Mouse (Mus musculus): ENCODE measurements around the gene Noxo1.
"Not testable (repeated sequence)": the region's sequence is repeated elsewhere in the genome, so short reads cannot be mapped to it uniquely, and the experiment has no call there.

The Noxo1 gene

DNA sequence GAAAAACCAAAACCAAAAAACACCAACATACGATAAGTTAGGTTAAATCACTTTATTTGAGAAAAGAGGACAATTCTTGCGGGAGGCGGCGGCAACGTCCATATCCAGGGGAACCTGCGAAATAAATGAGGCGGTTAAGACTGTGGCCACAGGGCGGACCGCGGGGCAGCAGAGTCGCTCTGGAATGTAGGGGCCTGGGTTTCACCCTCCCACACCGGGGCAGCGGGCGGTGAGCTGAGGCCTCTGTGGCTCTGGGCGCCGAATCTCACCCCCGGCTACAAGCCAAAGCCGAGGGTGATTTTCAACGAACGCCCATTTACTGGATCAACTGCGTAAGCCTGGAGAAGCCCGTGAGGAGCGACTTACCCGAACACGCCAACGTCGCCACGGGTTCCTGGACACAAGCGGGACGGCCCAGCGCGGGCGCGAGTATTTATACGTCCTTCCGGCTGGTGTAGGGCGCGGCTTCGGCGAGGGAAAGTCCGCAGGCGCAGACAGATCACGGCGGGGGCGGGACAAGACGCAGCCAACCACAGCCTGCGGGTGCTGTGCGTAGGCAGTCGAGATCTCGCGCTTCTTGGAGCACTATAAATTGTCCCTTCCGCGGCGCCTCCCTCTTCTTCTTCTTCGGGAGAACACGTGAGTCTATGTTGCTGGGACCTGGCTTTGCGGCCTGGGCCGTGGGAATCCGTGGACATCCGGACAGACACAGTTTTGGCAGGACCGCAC lies 23.6 kb downstream of the Noxo1 start:
- DNase-seq (ENCODE audit: extremely low read depth, low read depth) = peak; percentile 89

GRCm38 (mm10) chr17:24720616-24721015 lies 24.6 kb downstream of the Noxo1 start:
- DNase-seq (ENCODE audit: extremely low read depth, low read depth) = not testable (repeated sequence)

- not testable (repeated sequence) for DNase-seq (ENCODE audit: extremely low read depth, low read depth)
Observed at GRCm38 (mm10) chr17:24721383-24721955, 25.4 kb downstream of the Noxo1 start.

DNA sequence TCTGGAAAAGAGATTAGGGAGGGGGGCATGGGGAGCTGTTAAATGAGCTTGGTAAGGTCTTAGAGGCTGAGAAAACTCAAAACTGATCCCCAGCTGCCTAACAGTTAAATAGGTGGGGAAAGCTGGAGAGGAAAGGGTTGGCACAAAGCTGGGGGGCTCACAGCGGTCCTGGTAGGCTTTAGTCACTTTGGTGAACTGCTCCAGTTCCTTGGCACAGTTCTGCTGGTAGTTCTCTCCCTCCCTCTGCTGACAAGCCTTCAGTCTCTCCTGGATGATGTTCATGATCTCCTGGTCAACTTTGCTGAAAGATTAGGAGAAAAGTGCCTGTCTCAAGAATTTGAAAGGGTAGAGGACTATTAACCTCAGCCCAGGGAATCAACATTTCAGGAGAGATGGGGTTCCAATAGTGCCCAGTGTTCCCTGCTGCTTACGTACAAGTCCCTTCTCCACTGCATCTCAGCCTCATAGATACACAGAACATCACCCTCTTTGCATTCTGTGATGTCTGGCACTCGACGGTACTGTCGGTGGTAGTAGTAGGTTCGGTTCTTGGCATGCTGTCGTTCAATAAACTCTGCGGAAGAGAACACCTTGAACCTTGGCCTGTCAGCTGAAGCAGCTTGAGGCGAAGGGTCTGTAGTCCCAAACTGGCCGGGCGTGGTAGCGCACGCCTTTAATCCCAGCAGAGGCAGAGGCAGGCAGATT lies 26.3 kb downstream of the Noxo1 start:
- no peak for DNase-seq (ENCODE audit: extremely low read depth, low read depth)

- no peak for DNase-seq (ENCODE audit: extremely low read depth, low read depth)
Observed at GRCm38 (mm10) chr17:24723122-24723880, 27.3 kb downstream of the Noxo1 start.

DNA sequence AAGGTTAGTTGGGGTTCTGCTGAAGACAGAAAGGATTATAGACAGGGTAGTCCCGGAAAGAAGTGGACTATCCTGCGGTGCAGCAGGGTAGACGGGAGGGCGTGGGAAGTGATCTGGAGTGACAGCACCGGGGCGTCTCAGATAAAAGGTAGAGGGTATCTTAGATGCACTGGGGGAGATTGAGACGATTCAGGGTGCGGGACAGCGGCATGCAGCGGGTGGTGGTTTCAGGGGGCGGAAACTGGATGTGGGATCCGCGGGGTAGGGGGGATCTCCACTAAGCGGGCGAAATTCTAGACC lies 27.8 kb downstream of the Noxo1 start:
- DNase-seq (ENCODE audit: extremely low read depth, low read depth) = no peak

DNA sequence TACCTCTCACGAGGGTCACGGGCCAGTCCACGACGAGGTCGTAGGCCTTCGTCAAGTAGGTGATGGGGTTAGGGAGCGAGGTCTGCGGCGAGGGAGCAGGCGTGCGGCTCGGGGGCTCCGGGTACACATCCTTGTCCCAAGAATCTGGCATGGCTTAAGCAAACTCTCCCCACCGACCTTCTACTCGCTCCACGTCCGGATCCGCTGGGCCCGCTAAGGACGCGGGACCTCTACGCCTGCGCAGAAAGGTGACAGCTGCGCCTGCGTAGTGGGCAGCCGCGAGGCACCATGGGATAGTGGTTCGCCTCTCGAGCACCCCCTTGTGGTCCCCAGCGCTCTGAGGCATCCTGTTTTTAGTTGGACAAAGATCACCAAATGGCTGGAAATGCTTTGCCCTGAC lies 28.1 kb downstream of the Noxo1 start, which contains the start of gene Ndufb10:
Gene Ndufb10, minus strand, starts transcription at position 295 of the 400 bp plus-strand sequence.
- peak; percentile 73 for DNase-seq (ENCODE audit: extremely low read depth, low read depth)

GRCm38 (mm10) chr17:24725637-24726390 lies 29.8 kb downstream of the Noxo1 start:
- DNase-seq (ENCODE audit: extremely low read depth, low read depth) = no peak

GRCm38 (mm10) chr17:24727618-24728017 lies 31.6 kb downstream of the Noxo1 start, which contains the start of gene Rpl3l:
Gene Rpl3l, plus strand, starts transcription at chr17:24727820.
- no peak for DNase-seq (ENCODE audit: extremely low read depth, low read depth)

- DNase-seq (ENCODE audit: extremely low read depth, low read depth) = no peak
Observed at GRCm38 (mm10) chr17:24728184-24728583, 32.1 kb downstream of the Noxo1 start.

GRCm38 (mm10) chr17:24729067-24729466 lies 33.0 kb downstream of the Noxo1 start:
- no peak for DNase-seq (ENCODE audit: extremely low read depth, low read depth)

DNA sequence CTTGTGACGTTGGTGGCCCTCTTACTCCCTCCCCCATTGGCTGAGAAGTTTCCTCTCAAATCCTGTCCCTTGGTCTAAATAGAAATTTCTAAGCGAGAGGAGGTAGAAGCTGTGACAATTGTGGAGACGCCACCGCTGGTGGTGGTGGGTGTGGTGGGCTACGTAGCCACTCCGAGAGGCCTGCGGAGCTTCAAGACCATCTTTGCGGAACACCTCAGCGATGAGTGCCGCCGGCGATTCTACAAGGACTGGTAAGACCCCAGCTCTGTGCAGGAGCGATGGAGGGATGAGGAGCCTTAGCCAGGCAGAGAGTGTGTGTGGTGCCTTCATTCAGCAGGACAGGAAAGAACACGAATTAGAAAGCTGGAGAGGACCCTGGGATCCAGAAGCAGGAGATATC lies 34.8 kb downstream of the Noxo1 start:
- no peak for DNase-seq (ENCODE audit: extremely low read depth, low read depth)

DNA sequence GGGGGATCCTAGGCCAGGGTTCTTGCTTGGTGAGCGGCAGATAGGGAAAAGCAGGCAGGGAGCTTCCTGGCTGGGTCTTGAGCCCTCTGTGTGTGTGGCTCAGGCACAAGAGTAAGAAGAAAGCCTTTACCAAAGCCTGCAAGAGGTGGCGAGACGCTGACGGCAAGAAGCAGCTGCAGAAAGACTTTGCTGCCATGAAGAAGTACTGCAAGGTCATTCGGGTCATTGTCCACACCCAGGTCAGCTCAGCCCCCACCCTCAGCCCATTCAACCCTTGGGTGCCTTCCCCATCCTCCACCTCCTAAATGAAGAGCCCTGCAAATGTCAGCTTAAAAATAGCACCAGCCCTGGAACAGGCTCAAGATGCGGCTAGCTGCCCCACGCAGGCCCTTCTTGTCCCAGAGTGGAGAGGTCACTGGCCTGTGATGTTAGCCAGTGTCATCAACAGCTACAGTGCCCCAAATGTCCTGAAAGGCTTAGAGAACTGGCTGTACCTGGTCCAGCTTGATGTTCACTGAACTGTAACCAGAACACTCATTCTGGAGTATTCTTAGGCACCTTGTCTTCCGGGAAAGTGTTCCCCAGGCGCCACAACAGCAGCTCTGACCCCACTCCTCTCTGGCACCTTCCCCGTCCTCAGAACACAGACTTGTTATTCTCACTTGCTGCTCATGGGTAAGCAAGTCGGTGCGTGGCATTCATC lies 36.4 kb downstream of the Noxo1 start:
- no peak for DNase-seq (ENCODE audit: extremely low read depth, low read depth)

- no peak for DNase-seq (ENCODE audit: extremely low read depth, low read depth)
Observed at GRCm38 (mm10) chr17:24733434-24734050, 37.5 kb downstream of the Noxo1 start.

DNA sequence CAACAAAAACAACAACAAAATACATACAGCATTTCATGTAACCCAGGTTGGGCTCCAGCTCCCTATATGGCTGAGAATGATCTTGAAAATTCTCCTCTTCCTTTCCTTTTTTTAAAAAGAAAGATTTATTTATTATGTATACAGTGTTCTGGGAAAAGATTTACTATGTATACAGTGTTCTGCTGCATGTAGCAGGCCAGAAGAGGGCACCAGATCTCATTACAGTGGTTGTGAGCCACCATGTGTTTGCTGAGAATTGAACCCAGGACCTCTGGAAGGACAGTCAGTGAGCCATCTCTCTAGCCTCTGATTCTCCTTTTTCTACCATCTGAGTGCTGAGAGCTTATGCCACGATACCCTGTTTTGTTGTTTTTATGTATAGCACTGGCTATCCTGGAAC lies 38.5 kb downstream of the Noxo1 start:
- no peak for DNase-seq (ENCODE audit: extremely low read depth, low read depth)

GRCm38 (mm10) chr17:24735446-24735845 lies 39.4 kb downstream of the Noxo1 start:
- DNase-seq (ENCODE audit: extremely low read depth, low read depth) = no peak

DNA sequence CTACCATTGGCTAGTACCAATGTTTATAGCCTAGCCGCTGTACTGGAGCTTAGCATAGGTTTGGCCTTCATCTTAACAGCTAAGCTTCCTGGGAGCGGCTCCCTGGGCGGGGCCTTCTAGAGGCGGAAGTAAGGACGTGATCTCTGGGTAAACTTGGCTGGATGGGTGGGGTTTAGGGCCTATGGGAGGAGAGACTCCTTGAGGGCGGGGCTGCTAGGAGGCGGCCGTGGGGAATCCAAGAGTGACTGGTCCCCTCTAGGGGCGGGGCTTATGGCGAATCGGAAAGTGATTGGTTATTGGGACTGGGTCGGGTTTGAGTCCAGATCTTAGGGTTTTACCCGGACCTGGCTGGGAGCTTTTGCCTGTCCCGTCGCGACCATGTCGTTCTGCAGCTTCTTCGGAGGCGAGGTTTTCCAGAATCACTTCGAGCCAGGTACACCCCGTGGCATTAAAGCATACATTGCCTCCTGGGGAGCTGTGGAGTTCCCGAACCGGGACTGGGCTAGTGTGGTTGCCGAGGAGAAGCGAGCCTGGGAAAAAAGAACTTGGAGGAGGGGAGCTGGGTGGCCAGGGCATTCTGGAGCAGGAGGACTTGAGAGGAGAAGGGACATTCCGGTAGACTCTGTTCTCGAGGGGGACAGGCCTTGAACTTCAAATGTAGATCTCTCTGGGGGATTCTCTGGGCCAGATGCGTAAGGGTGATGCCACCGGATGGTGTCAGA lies 40.5 kb downstream of the Noxo1 start, which contains the start of gene Msrb1:
Gene Msrb1, plus strand, starts transcription at position 313 of the 722 bp plus-strand sequence.
- peak; percentile 97 for DNase-seq (ENCODE audit: extremely low read depth, low read depth)

GRCm38 (mm10) chr17:24737135-24737810 lies 41.2 kb downstream of the Noxo1 start:
- no peak for DNase-seq (ENCODE audit: extremely low read depth, low read depth)

DNA sequence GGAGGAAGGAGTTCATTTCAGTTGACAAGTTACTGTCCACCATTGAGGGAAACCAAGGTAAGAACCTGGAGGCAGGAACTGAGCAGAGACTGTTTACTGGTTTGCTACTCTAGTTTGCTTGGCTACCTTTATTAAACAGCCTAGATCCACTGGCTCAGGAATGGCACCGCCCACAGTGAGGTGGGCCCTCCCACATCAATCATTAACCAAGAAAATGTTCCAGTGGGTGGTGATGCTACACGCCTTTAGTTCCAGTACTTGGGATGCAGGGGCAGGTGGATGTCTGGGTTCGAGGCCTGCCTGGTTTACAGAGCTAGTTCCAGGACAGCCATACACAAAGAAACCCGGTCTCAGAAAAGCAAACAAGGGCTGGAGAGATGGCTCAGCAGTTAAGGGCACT lies 42.2 kb downstream of the Noxo1 start:
- DNase-seq (ENCODE audit: extremely low read depth, low read depth) = no peak

All from MEL-GATA-1-ER (cell line).